Mouse (Mus musculus) bone marrow macrophage, adult 2 months (primary cell): ENCODE measurements around the gene Pde4d.

Experiments
- CTCF ChIP-seq: IDR thresholded peaks from 2 replicates; pipeline ENCODE4 v1.5.1; 2012; ENCODE audit warnings: low read depth, mild to moderate bottlenecking, low read length, moderate library complexity
- POLR2A ChIP-seq: IDR thresholded peaks from 2 replicates; pipeline ENCODE4 v1.6.1; 2012; ENCODE audit warnings: mild to moderate bottlenecking, low read depth, low read length, borderline replicate concordance

- no peak for TF ChIP-seq POLR2A
- TF ChIP-seq CTCF, result no peak
These were observed 1390.5 kb downstream of the Pde4d start for GRCm38 (mm10) chr13:109840251-109840650.
